Mouse (Mus musculus) bone marrow, adult 2 months (tissue): Measurements from ENCODE around the gene Hydin.

Experiments
- CTCF ChIP-seq: fragments of 200-500 bp; IDR thresholded peaks from 2 replicates; pipeline ENCODE4 v1.5.1; 2011; ENCODE audit warnings: low read length, control low read depth; ENCODE audit not compliant: control insufficient read depth, insufficient read depth
- POLR2A ChIP-seq: fragments of 200-500 bp; IDR thresholded peaks from 2 replicates; pipeline ENCODE4 v1.6.1; 2011; ENCODE audit warnings: low read depth, mild to moderate bottlenecking, control low read depth, low read length, borderline replicate concordance; ENCODE audit not compliant: control insufficient read depth

DNA sequence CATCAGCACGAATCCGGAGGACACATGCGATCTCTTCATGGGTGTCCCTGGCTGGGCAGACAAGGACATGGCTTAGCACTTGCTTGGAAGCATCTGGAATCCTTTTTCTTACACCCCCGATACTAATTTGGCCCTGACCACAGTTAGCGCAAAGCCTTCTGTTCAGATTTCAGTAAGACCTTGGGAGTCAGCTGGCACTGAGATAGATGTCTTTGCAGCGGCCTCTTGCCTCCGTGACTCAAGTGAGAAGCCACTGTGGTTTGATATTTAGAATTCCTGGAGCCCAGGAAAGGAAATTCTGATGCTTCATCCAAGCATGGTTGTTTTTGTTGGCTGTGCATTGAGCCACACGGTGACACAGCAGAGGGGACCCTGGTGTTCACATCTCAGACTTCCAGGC lies 157.4 kb downstream of the Hydin start:
- no peak for TF ChIP-seq CTCF
- TF ChIP-seq POLR2A = no peak
